Mouse (Mus musculus): ENCODE results near the gene AW551984. TPM values are rescaled to one million over a fixed set of nuclear protein-coding genes. Genes with fewer than 3 reads are reported as not detected.

Gene AW551984
- polyA plus RNA-seq, 1 experiment from 2014 or later: 24.7 TPM

DNA sequence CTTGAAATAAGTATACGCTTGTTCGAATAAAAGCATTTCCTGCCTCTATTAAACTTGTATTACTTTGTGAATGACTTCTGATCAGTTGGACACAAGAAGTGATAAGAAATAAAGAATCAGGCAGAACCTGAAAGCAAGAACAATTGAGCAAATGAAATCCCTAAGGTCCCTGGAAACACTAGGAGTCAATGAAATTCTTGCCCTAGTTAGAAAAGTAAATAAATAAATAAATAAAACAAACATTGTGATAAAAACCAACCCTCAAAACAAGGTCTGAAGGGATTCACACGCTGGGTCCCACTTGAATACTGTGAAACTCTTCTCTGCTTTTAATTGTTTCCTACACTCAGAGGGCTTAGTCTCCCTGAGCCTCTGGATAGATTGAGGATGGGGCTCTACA is 6.2 kb upstream of the AW551984 start, which contains the start of gene Olfr148:
Olfr148 (plus strand) TSS at position 301 of the 400 bp plus-strand sequence.
- H3K9me3 ChIP-seq (ENCODE audit: control insufficient read depth, low read length): no peaks in the 10 kb centered on the region
- H3K36me3 ChIP-seq (ENCODE audit: control insufficient read depth, insufficient read depth, low read length): no peaks in the 10 kb centered on the region
- DNase-seq (ENCODE audit: low spot score) (no peak), ATAC-seq (replicated peaks; ENCODE audit: low FRiP score, low TSS enrichment, low read depth) (no peak)
- no peak within 1 kb of the TSS for H3K4me3 ChIP-seq (ENCODE audit: low read depth, low read length)
- WGBS: 72% methylated on average over 3 of the region's 3 CpGs
- H3K9ac ChIP-seq (ENCODE audit: low read length): no peak within 1 kb of the TSS
- H3K27me3 ChIP-seq (replicated peaks; ENCODE audit: control insufficient read depth, insufficient read depth, low read length): no peaks in the 10 kb centered on the region
- no peak within 1 kb of the TSS for H3K27ac ChIP-seq (ENCODE audit: low read depth)
- no peak within 1 kb of the TSS for H3K4me2 ChIP-seq (ENCODE audit: low read length)
- H3K4me1 ChIP-seq (replicated peaks; ENCODE audit: control insufficient read depth, insufficient read depth, low read length): no peaks in the 10 kb centered on the region

DNA sequence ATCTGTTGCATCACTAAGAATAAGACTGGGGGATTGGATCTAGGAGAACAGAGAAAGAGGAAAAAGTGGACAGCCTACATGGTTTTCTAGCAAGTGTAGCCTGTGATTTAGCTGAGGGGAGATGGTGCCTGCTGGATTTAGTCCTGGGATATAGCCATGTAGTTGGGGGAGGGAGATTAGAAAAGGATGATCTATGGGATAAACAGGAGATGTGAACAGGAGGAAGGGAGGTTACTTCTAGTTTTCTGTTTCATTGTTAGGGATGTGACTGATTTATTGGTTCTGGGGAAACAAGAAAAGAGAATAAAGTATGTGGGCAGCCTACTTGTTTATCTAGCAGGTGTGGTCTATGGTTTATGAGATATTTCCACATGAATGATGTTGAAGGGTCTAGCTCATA is 4.3 kb upstream of the AW551984 start:
- no peak overlapping the region for H3K4me3 ChIP-seq (ENCODE audit: low read depth, low read length)
- no peak overlapping the region for H3K4me2 ChIP-seq (ENCODE audit: low read length)
- no peaks in the 10 kb centered on the region for H3K4me1 ChIP-seq (replicated peaks; ENCODE audit: control insufficient read depth, insufficient read depth, low read length)
- H3K27ac ChIP-seq (ENCODE audit: low read depth): no peak overlapping the region
- ATAC-seq (replicated peaks; ENCODE audit: low FRiP score, low TSS enrichment, low read depth) (no peak), DNase-seq (ENCODE audit: low spot score) (no peak)
- H3K9me3 ChIP-seq (ENCODE audit: control insufficient read depth, low read length): no peaks in the 10 kb centered on the region
- no peak overlapping the region for H3K9ac ChIP-seq (ENCODE audit: low read length)
- H3K36me3 ChIP-seq (ENCODE audit: control insufficient read depth, insufficient read depth, low read length): no peaks in the 10 kb centered on the region
- H3K27me3 ChIP-seq (replicated peaks; ENCODE audit: control insufficient read depth, insufficient read depth, low read length): no peaks in the 10 kb centered on the region

DNA sequence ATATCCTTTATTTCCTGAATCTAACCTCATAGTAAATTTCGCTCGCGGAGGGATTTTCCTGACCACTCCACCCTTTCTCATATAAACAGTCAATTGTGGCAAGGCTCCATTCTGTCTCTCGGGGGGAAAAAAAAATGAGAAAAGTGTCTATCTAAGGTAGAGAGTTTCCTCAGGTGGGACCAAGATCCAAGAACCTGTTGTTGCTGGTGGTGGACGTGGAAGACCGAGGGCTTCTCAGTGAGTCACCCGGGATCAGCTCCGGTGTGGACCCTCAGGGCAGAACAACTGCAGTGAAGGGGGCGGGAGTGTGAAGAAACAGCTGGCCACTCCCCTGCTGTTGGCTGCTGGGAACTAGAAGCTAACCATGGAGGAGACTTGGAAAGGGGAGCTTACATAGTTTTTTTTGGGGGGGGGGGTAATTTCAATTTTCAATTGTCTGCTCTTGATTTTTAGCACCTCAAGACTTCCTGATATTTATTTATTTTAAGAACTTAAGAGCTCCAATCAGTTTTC is 814 bp downstream of the AW551984 start:
- H3K4me1 ChIP-seq (replicated peaks; ENCODE audit: control insufficient read depth, insufficient read depth, low read length): no peaks in the 10 kb centered on the region
- H3K27me3 ChIP-seq (replicated peaks; ENCODE audit: control insufficient read depth, insufficient read depth, low read length): no peaks in the 10 kb centered on the region
- H3K4me3 ChIP-seq (ENCODE audit: low read depth, low read length): peak overlapping the region; percentile 42
- peak overlapping the region; percentile 30; the same call in 1 of the 2 replicates for H3K9ac ChIP-seq (ENCODE audit: low read length)
- no peaks in the 10 kb centered on the region for H3K36me3 ChIP-seq (ENCODE audit: control insufficient read depth, insufficient read depth, low read length)
- WGBS: 0% methylated on average over 9 of the region's 9 CpGs
- H3K9me3 ChIP-seq (ENCODE audit: control insufficient read depth, low read length): no peaks in the 10 kb centered on the region
- H3K27ac ChIP-seq (ENCODE audit: low read depth): peak overlapping the region; percentile 1; the same call in 1 of the 2 replicates
- ATAC-seq (replicated peaks; ENCODE audit: low FRiP score, low TSS enrichment, low read depth) (peak; percentile 67), DNase-seq (ENCODE audit: low spot score) (peak; percentile 68)
- H3K4me2 ChIP-seq (ENCODE audit: low read length): peak overlapping the region; percentile 78

DNA sequence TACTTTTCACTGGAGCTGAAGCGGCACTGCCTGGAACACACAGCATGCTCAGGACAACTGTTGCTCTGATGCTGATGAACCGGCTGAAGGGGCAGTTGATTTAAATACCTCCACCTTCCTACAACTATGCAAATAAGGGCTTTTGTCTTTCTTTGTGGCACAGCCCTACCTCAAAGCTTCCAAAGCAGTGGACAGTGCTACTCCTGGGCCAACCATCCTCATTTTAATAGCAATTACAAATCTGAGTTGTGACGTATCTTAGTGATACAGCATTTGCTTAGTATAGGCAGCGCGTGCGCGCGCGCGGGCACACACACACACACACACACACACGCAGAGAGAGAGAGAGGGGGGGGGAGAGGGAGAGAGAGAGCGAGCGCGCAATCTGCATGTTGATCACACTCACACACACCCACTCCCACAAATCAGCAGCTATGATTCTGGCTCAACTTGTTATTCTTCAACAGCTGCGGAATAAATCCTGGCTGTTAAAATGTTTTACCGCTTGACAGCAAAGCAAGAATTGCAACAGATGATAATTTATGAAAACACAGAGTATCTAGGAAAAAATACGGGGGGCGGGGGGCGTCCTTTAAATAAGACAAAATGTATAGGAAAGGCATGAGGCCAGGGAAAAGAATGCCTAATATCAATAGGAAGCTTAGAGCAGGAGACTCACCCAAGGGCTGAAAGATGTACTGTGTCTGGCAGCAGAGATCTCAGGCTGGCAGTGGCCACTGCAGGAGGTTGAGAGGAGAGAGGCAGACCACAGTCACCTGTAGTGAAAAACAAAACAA is 1.5 kb downstream of the AW551984 start:
- peak overlapping the region; percentile 78 for H3K4me2 ChIP-seq (ENCODE audit: low read length)
- WGBS: 0% methylated on average over 19 of the region's 19 CpGs
- DNase-seq (ENCODE audit: low spot score): peak; percentile 61
- H3K4me1 ChIP-seq (replicated peaks; ENCODE audit: control insufficient read depth, insufficient read depth, low read length): no peaks in the 10 kb centered on the region
- no peaks in the 10 kb centered on the region for H3K9me3 ChIP-seq (ENCODE audit: control insufficient read depth, low read length)
- 0 out of 2 replicates have a peak overlapping the region, but pooled peaks have one; percentile 1 for H3K27ac ChIP-seq (ENCODE audit: low read depth)
- peak; percentile 78; the same call in 1 of the 2 replicates for ATAC-seq (replicated peaks; ENCODE audit: low FRiP score, low TSS enrichment, low read depth)
- H3K9ac ChIP-seq (ENCODE audit: low read length): peak overlapping the region; percentile 29; the same call in 1 of the 2 replicates
- H3K4me3 ChIP-seq (ENCODE audit: low read depth, low read length): peak overlapping the region; percentile 42
- H3K27me3 ChIP-seq (replicated peaks; ENCODE audit: control insufficient read depth, insufficient read depth, low read length): no peaks in the 10 kb centered on the region
- H3K36me3 ChIP-seq (ENCODE audit: control insufficient read depth, insufficient read depth, low read length): no peaks in the 10 kb centered on the region

DNA sequence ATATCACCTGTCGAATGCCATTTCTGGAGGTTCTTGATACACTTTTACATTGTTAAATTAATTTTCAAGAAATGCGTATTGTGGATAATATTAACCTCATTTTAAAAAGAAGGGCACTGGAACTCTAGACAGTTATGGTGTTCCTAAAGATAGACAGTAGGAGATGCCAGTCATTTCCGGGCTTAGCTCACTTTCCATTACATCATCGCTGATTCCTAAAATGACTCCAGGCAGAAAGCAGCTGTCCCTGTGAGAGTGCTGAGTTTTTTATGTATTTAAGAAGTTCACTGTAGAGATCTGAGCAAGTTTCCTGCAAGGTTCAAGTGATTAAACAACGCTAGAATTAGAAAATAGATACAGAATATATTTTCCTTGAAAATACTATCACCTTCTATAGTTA is 27.2 kb downstream of the AW551984 start:
- Histone ChIP-seq H3K4me1 (replicated peaks; ENCODE audit: control insufficient read depth, insufficient read depth, low read length) (no peaks in the 10 kb centered on the region), H3K27ac (ENCODE audit: low read depth) (no peak overlapping the region), H3K4me3 (ENCODE audit: low read depth, low read length) (no peak overlapping the region), H3K9ac (ENCODE audit: low read length) (no peak overlapping the region), H3K9me3 (ENCODE audit: control insufficient read depth, low read length) (no peaks in the 10 kb centered on the region), H3K27me3 (replicated peaks; ENCODE audit: control insufficient read depth, insufficient read depth, low read length) (no peaks in the 10 kb centered on the region), H3K36me3 (ENCODE audit: control insufficient read depth, insufficient read depth, low read length) (no peaks in the 10 kb centered on the region), H3K4me2 (ENCODE audit: low read length) (no peak overlapping the region)
- WGBS: 85% methylated on average over 5 of the region's 5 CpGs
- ATAC-seq (replicated peaks; ENCODE audit: low FRiP score, low TSS enrichment, low read depth): no peak
- DNase-seq (ENCODE audit: low spot score): no peak

DNA sequence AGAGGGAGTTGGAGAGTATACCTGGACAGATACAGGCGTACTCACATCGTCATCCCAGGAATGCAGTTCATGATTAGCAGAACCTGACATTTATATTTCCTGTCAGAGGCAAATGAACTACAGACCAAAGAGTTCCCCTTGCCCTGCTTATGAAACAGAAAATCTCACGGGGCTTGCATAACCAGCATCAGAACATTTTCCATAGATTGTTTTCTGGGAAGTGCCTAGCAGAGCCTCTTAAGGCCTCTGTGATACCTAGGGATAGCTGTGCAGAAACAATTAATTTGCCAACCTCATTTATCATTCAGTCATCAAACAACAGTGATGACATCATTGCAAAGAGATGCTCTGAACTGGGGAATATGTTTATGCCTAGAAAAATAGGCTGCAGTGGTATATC is 28.7 kb downstream of the AW551984 start, which contains the start of gene Olfr959:
Olfr959 (minus strand) TSS at position 101 of the 400 bp plus-strand sequence.
- no peak within 1 kb of the TSS for H3K4me3 ChIP-seq (ENCODE audit: low read depth, low read length)
- DNase-seq (ENCODE audit: low spot score): no peak
- no peaks in the 10 kb centered on the region for H3K27me3 ChIP-seq (replicated peaks; ENCODE audit: control insufficient read depth, insufficient read depth, low read length)
- no peaks in the 10 kb centered on the region for H3K4me1 ChIP-seq (replicated peaks; ENCODE audit: control insufficient read depth, insufficient read depth, low read length)
- no peaks in the 10 kb centered on the region for H3K9me3 ChIP-seq (ENCODE audit: control insufficient read depth, low read length)
- WGBS: 74% methylated on average over 3 of the region's 3 CpGs
- no peak within 1 kb of the TSS for H3K9ac ChIP-seq (ENCODE audit: low read length)
- no peaks in the 10 kb centered on the region for H3K36me3 ChIP-seq (ENCODE audit: control insufficient read depth, insufficient read depth, low read length)
- H3K27ac ChIP-seq (ENCODE audit: low read depth): no peak within 1 kb of the TSS
- no peak for ATAC-seq (replicated peaks; ENCODE audit: low FRiP score, low TSS enrichment, low read depth)
- H3K4me2 ChIP-seq (ENCODE audit: low read length): no peak within 1 kb of the TSS

DNA sequence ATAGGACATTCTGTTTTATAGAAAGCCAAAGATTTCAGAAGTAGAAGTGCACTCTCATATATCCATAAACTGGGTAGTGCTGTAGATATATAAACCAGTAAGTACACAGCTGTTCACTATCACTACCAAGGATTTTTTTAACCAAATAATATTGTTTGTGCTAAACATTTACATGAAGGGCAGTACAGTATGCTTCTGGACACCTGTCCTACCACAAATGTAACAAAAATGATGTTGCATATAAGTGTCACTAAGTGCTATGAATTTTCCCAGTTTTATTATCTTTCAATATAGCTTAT is 45.9 kb downstream of the AW551984 start:
- ATAC-seq (replicated peaks; ENCODE audit: low FRiP score, low TSS enrichment, low read depth): no peak
- no peak overlapping the region for H3K4me2 ChIP-seq (ENCODE audit: low read length)
- no peaks in the 10 kb centered on the region for H3K4me1 ChIP-seq (replicated peaks; ENCODE audit: control insufficient read depth, insufficient read depth, low read length)
- DNase-seq (ENCODE audit: low spot score): no peak
- H3K9ac ChIP-seq (ENCODE audit: low read length): no peak overlapping the region
- no peaks in the 10 kb centered on the region for H3K27me3 ChIP-seq (replicated peaks; ENCODE audit: control insufficient read depth, insufficient read depth, low read length)
- H3K9me3 ChIP-seq (ENCODE audit: control insufficient read depth, low read length): no peaks in the 10 kb centered on the region
- H3K4me3 ChIP-seq (ENCODE audit: low read depth, low read length): no peak overlapping the region
- H3K36me3 ChIP-seq (ENCODE audit: control insufficient read depth, insufficient read depth, low read length): no peaks in the 10 kb centered on the region
- no peak overlapping the region for H3K27ac ChIP-seq (ENCODE audit: low read depth)

DNA sequence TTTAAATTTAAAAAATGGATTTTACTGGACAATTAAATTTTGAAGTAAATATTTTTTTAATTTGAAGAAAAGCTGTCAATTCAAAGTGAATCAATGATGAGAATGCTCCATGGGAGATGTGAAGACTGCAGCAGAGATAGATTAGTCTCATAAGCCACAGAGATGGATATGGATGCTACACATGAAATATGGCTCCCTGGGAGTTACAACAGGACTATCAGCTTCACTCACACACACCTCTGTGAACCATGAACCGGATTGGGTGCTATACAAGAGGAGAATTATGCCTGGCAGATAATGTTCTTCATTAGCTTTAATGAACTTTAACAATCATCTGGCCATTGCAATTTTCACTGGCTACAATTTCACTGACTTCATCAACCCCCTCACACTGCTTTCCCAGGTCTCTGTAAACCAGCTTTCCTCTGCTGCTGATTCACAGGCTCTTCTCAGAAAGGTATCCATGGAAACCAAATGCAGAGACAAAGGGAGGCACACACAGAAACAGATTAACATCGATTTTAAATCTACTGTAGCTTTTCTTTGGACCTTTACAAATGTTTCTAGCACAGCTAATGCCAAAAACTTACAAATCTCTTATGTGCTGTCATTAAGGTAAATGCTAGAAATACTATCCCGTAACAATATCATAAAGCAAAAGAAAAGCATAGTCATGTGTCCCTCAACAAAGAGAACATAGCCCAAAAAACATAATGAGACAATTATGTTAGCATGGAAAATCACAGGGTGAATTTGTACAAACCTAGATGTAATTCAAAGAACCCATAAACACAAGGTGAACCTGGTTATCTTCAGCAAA is 46.5 kb downstream of the AW551984 start:
- DNase-seq (ENCODE audit: low spot score) (no peak), ATAC-seq (replicated peaks; ENCODE audit: low FRiP score, low TSS enrichment, low read depth) (no peak)
- Histone ChIP-seq H3K27ac (ENCODE audit: low read depth) (no peak overlapping the region), H3K4me3 (ENCODE audit: low read depth, low read length) (no peak overlapping the region), H3K4me2 (ENCODE audit: low read length) (no peak overlapping the region), H3K4me1 (replicated peaks; ENCODE audit: control insufficient read depth, insufficient read depth, low read length) (no peaks in the 10 kb centered on the region), H3K9ac (ENCODE audit: low read length) (no peak overlapping the region), H3K27me3 (replicated peaks; ENCODE audit: control insufficient read depth, insufficient read depth, low read length) (no peaks in the 10 kb centered on the region), H3K9me3 (ENCODE audit: control insufficient read depth, low read length) (no peaks in the 10 kb centered on the region), H3K36me3 (ENCODE audit: control insufficient read depth, insufficient read depth, low read length) (no peaks in the 10 kb centered on the region)
- WGBS: 58% methylated on average over 3 of the region's 3 CpGs

Data from intestine, embryonic 14.5 days (tissue).